Mouse (Mus musculus): ENCODE measurements around the gene Lama2. TPM values are rescaled to one million over a fixed set of nuclear protein-coding genes. Genes with fewer than 3 reads are reported as not detected.

Gene Lama2
- total and polyA plus RNA-seq, 3 experiments, result not detected

DNA sequence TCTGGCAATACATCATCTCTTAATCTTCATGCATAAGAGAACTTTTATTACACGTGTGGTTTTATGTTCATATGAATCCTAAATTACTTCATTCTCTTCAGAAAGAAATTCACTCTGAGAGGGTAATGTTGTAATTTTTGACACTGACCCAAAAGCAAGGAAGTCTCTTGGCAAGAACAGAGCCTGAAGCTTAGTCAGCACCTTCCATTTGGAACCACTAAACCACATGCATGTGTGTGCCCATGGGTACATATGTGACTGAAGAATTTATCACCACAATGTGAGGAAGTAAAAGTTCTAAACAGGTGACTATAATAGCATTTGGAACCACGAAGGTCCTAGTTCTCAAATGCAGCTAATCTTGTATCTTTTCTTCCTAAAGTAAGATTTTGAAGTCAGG lies 353.7 kb downstream of the Lama2 start:
- no peaks in the 10 kb centered on the region for H3K36me3 ChIP-seq (ENCODE audit: control insufficient read depth in 1 of 2, insufficient read depth in 2 of 2, low read length in 2 of 2)
- TF ChIP-seq ZC3H11A (IDR thresholded peaks at IDR 0.05; ENCODE audit: low read depth, low read length), result no peak
- TF ChIP-seq JUND (IDR thresholded peaks at IDR 0.05; ENCODE audit: low read depth, low read length), result no peak
- no peak for TF ChIP-seq KAT2A (conservative IDR thresholded peaks at IDR 0.05; ENCODE audit: low read depth, low read length)
- H3K79me2 ChIP-seq (ENCODE audit: control insufficient read depth, insufficient read depth, low read length, poor library complexity), result no peaks in the 10 kb centered on the region
- H3K9me3 ChIP-seq (replicated peaks; ENCODE audit: insufficient read depth, low read length), result no peaks in the 10 kb centered on the region
- DNase-seq (ENCODE audit: low read depth, low spot score), result no peak
- H3K4me3 ChIP-seq (ENCODE audit: control insufficient read depth in 1 of 2, insufficient read depth in 1 of 2, low read depth in 2 of 2, low read length in 2 of 2), result no peak overlapping the region
- no peak overlapping the region for H3K27ac ChIP-seq (ENCODE audit: control insufficient read depth, low read depth, low read length)
- H3K9ac ChIP-seq (ENCODE audit: control insufficient read depth, low read depth, low read length, poor library complexity, severe bottlenecking), result no peak overlapping the region
- H3K27me3 ChIP-seq (ENCODE audit: control insufficient read depth in 1 of 2, insufficient read depth in 2 of 2, low read length in 2 of 2), result no peaks in the 10 kb centered on the region
- H3K4me1 ChIP-seq (ENCODE audit: control insufficient read depth in 1 of 2, insufficient read depth in 2 of 2, low read length in 2 of 2), result no peaks in the 10 kb centered on the region

DNA sequence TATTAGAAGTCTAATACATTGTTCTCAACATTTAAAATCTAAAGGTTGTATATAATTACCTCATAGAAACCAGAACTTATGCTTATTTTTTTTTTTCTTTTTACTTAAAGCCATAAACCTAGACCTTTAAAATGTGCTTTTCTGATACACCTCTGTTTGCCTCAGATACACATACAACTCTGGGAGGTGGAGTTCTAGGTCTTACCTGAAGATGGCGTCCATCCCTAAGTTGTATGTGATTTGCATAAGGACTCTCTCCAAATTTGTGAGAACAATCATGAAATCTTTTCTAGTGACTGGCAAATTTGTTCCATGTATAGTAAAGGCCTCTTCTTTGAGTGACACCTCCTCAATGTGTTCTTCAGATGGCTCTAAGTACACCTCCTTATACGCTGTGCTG lies 354.8 kb downstream of the Lama2 start:
- Histone ChIP-seq H3K4me1 (ENCODE audit: control insufficient read depth in 1 of 2, insufficient read depth in 2 of 2, low read length in 2 of 2) (no peaks in the 10 kb centered on the region), H3K27me3 (ENCODE audit: control insufficient read depth in 1 of 2, insufficient read depth in 2 of 2, low read length in 2 of 2) (no peaks in the 10 kb centered on the region), H3K79me2 (ENCODE audit: control insufficient read depth, insufficient read depth, low read length, poor library complexity) (no peaks in the 10 kb centered on the region), H3K36me3 (ENCODE audit: control insufficient read depth in 1 of 2, insufficient read depth in 2 of 2, low read length in 2 of 2) (no peaks in the 10 kb centered on the region), H3K9me3 (replicated peaks; ENCODE audit: insufficient read depth, low read length) (no peaks in the 10 kb centered on the region), H3K27ac (ENCODE audit: control insufficient read depth, low read depth, low read length) (no peak overlapping the region), H3K9ac (ENCODE audit: control insufficient read depth, low read depth, low read length, poor library complexity, severe bottlenecking) (no peak overlapping the region), H3K4me3 (ENCODE audit: control insufficient read depth in 1 of 2, insufficient read depth in 1 of 2, low read depth in 2 of 2, low read length in 2 of 2) (no peak overlapping the region)
- DNase-seq (ENCODE audit: low read depth, low spot score), result no peak
- TF ChIP-seq UBTF (IDR thresholded peaks at IDR 0.05; ENCODE audit: borderline replicate concordance, insufficient read depth, low read depth, low read length) (no peak), POLR2AphosphoS2 (IDR thresholded peaks at IDR 0.05; ENCODE audit: low read length) (no peak), GATA1 (IDR thresholded peaks at IDR 0.05; ENCODE audit: low read depth, low read length) (no peak), KAT2A (conservative IDR thresholded peaks at IDR 0.05; ENCODE audit: low read depth, low read length) (no peak), POLR2AphosphoS5 (IDR thresholded peaks at IDR 0.05; ENCODE audit: borderline replicate concordance, low read depth, low read length) (no peak), GABPA (IDR thresholded peaks at IDR 0.05; ENCODE audit: low read depth, low read length) (no peak), TAL1 (IDR thresholded peaks at IDR 0.05; ENCODE audit: low read length) (no peak), RCOR1 (IDR thresholded peaks at IDR 0.05; ENCODE audit: low read depth, low read length) (no peak), TCF12 (IDR thresholded peaks at IDR 0.05; ENCODE audit: low read depth, low read length) (no peak), CHD1 (IDR thresholded peaks at IDR 0.05; ENCODE audit: low read depth, low read length) (no peak), SIN3A (IDR thresholded peaks at IDR 0.05; ENCODE audit: low read length) (no peak), ZKSCAN1 (IDR thresholded peaks at IDR 0.05; ENCODE audit: low read depth, low read length) (no peak), MXI1 (IDR thresholded peaks at IDR 0.05; ENCODE audit: low read depth, low read length) (no peak), MYC (IDR thresholded peaks at IDR 0.05; ENCODE audit: low read depth, low read length) (no peak), USF2 (IDR thresholded peaks at IDR 0.05; ENCODE audit: borderline replicate concordance in 1 of 2, insufficient read depth in 1 of 2, low read depth in 1 of 2, low read length in 2 of 2) (no peak), TBP (IDR thresholded peaks at IDR 0.05; ENCODE audit: low read depth, low read length) (no peak)

All from MEL (cell line).